Mouse (Mus musculus): ENCODE measurements around the gene Olfr1371.
"Not testable (repeated sequence)": the region's sequence is repeated elsewhere in the genome, so short reads cannot be mapped to it uniquely, and the experiment has no call there.

GRCm38 (mm10) chr11:52167901-52168302 is 45.9 kb downstream of the Olfr1371 start:
- not testable (repeated sequence) for TF ChIP-seq CTCF (IDR thresholded peaks at IDR 0.05; ENCODE audit: borderline replicate concordance, insufficient read depth, low read length); POLR2A (IDR thresholded peaks at IDR 0.05; ENCODE audit: low read depth, low read length)
